Mouse (Mus musculus) MEL-GATA-1-ER (cell line): ENCODE data around the gene Anapc7.
"Not testable (repeated sequence)": the region's sequence is repeated elsewhere in the genome, so short reads cannot be mapped to it uniquely, and the experiment has no call there.

ENCODE experiments used
- DNase-seq: peaks from one replicate; pipeline ENCODE4 v3.0.0-alpha.2; 2012; ENCODE audit warnings: low read depth; ENCODE audit errors: extremely low read depth

The Anapc7 gene

DNA sequence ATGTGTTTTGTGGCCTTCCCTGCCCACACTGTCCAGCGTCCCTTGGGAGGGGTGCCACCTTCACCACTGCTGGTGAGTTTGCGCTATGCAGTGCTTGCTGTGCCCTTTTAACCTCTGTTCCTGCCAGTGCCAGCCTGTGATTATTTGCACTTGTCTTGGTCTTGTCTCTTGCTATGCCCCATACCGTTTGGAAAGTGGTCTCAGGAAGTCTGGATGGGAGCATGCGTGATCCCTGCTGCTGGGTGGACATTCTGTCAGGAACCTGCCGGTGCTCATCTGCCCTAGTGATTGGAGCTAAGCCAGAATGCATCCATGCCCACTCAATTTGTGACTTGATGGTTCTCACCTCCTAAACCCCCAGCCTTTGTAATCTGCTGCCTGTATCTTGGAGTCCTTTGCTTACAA lies 29.4 kb downstream of the Anapc7 start:
- DNase-seq, result no peak

DNA sequence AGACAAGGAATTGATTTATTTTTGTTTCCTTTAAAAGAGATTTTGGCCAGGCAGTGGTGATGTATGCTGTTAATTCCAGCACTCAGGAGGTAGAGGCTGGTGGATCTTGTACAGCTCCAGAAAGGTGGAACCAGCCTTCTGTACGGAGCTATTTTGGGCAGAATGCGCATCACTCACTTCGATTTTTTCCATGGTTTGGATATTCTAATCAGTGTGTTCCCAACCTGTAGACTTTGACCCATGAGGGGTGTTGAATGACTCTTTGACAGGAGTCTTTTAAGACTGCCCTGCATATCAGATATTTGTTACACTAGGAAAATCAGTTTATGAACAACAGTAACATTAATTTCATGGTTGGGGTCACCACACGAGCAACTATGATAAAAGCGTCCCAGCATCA lies 29.8 kb downstream of the Anapc7 start:
- no peak for DNase-seq

DNA sequence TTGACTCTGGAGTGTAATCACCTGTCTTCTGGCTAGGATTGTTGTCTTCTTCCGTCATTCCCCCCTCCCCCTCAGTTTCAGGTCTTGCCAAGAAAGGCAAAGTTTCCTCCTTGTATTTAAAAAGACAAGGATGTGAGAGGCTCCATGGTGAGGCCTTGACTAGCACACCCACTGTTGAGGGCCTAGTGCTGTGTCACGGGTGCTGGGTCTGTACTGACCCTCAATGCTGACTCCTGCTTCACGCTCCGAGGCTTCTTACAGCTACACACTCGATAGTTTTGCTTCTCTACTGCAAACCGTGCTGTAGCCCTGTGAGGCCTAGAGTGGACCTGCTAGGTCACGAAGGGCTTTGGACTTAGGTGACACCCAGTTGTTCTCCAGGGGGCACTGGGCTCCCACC lies 30.7 kb downstream of the Anapc7 start:
- no peak for DNase-seq

DNA sequence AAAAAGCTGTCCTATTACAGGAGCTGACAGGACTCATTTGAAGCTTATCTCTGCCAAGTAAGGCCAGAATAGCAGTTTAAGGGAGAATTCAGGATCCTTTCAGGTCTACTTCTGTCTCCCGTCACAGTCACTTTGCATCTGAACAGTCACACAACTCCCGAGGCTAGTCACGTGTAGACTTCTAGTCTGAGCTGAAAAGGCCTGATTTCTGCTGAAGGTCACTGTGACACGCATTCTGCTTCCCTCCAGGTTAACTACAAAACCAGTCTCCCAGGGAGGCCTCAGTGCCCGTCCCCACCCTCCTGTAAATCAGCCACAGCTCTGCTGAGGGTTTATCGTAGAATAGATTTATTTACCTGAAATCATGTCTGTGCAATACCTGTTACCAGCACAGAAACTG lies 31.7 kb downstream of the Anapc7 start:
- DNase-seq, result no peak

DNA sequence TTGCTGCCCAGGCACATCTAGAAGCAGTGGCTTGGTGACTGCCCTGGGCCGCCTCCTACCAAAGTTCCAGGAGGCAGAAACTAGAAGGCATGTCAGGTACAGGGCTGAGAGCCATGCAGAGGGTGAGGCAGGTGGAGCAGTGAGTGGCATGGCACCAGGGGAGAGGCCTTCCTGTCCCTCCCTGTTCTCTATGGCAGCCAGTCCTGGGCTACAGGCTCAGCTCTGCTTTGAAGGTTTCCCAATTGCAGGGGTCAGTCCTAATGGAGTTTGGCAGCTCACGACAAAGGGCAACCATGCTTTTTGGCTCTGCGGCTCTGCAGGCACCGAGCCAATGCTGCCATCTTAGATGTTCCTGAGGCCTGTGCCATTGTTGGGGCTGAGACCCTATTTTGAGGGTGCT lies 32.9 kb downstream of the Anapc7 start:
- DNase-seq, result no peak

DNA sequence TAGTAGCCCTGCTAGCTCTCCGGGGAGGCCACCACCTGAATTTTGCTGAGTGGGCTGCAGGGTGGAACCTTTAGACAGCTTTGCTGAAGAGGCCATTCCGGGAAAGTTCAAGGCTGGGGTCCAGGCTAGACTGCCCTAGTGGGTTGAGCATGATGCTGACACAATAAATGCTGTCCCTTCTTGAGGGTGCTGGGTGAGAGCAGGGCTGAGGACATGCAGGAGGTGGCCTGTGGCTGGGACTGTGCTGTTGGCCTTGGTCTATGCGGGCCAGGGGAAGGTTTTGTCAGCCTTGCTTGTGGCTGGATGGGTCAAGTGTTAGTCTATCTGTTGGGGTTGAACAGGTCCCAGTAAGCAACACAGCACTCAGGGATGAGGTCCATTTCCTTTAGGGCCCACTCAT lies 33.4 kb downstream of the Anapc7 start:
- DNase-seq, result no peak

DNA sequence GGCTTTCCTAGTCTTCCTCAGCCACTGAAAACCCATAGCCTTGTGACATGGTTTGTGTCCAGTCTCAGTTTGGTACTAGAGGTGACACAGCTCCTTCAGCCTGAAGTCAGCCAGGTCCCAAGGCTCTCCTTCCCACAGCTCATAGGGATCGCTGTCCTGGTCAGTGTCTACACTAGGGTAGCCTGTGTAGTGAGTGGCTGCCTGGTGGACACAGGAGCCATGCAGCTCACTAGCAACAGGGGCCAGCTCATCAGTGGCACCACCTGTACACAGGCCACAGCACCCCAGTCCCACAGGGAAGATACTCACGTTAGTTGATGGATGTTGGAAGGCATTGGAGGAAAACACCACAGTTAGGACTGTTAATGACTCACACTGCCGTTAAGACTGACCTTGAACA lies 34.1 kb downstream of the Anapc7 start:
- DNase-seq, result no peak

DNA sequence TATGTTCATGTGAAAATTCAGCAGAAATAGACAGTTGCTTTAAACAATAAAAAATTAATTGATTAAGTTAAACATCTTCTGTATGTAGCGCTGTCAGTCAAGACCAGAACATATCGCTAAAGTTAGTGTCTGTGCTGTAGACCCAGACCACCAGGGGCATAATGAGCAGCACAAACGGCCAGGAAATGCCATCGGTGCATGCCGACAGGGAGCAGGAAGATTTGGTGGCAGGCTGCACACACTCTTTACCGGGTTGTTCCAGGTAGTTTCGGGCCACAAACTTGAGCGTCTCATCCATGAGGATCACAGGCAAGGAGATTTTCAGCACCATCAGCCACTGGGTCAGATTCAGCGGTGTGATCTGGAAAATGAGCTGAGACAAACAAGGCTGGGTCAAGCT lies 35.6 kb downstream of the Anapc7 start:
- DNase-seq, result not testable (repeated sequence)

DNA sequence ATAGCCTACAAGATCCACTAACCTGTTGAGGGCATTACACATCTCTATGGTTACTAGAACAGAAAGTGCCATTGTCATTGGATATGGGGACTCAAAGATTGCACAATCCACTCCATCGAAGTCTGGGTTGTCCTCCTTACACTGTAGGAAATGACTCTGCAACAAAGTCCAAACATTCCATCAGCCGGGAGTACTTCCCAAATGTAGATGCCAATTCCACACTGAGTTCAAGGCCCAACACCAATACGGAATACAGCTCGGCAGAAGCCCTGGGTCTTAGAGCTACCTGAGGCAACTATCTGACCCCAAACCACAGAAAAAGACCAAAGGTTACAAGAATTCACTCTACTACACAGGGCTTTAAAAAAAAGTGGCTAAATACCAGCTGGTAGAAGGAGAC lies 36.6 kb downstream of the Anapc7 start:
- no peak for DNase-seq

DNA sequence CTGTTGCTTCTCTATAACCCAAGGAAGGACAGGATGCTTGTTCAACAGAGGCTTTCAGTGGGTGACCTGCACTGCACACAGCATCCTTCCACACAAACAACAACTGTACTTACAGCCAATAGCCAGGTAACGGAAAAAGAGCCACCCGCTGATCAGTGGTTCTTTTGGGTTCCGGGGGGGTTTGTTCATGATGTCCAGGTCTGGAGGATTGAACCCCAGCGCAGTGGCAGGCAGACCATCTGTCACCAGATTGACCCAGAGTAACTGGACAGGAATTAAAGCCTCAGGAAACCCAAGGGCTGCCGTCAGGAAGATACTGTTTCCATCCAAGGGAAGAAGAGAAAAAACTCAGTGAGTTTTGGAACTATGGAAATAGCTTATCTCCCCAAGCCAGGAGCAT lies 37.8 kb downstream of the Anapc7 start:
- no peak for DNase-seq

DNA sequence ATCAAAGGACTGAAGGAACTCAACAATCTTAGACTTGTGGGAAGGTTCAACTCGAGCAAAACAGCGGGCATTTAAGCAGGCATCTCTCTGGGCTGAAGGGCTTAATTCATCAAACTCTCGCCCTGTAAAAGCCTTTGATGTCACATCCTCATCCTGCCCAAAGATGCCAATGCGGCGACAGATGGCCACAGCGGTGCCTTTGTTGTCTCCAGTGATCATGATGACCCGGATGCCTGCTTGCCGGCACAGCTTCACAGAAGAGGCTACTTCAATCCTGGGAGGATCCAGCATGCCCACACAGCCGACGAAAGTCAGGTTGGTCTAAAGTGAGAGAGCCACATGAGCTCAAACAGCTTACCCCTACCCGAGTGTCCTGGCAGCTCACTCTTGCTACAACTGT lies 39.2 kb downstream of the Anapc7 start:
- no peak for DNase-seq

DNA sequence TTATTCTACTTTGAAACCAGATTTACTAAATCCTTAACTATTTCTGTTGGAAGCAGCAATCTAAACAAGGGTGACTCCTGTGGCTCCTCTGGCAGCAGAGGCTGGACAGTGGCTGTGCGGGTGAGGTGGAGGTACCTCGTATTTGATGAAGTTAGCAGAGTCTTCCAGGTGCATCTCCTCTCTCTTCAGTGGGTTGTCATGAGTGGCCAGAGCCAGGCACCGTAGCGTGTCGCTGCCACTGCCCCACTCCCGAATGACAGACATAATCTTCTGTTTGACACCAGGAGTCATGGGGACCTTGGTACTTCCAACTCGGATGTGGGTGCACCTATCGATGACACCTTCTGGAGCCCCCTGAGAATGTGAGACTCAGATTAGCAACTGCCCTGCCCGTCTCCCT lies 39.9 kb downstream of the Anapc7 start:
- no peak for DNase-seq

DNA sequence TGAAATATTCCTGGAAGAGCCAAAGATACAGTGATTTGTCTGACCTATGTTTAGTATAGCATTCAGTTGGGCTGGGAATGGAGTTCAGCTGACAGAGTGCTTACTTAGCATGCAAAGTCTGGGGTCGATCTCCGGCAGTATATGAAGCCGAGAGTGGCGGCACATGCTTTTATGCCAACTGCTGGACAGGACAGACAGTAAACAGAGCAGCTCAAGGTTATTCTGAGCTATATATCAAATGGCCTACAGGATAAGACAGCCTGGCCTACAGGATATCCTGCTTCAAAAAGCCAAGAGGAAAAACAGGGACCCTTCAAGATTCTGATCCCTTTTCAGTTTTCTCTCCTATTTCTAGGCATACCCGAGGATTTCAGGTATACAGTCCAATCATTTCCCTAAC lies 50.2 kb downstream of the Anapc7 start:
- DNase-seq, result no peak

DNA sequence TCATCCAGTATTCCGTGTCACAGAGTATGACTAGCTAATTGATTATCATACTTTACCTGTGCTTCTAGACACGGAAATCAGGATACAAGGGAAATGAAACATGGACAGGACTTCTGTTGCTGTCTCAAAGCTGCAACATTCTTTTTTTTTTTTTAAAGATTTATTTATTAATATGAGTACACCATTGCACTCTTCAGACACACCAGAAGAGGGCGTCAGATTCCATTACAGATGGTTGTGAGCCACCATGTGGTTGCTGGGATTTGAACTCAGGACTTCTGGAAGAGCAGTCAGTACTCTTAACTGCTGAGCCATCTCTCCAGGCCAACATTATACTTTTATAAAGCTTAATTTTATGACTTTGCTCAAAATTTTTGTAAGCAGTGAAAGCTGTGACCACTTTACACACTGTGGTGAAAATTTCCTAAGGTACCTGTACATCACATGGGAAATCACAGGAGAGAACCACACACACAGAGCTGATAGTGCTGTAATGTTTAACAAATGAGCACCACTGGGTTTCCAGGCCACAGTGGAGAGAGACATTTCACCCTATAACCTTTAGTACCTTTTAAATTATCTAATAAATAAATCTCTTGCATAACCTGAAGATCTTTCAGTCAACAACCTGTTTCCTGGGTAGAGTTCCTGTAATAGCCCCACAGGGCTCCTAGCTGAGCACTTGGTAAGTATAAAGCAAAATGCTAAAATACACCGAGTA lies 53.3 kb downstream of the Anapc7 start:
- DNase-seq, result no peak

DNA sequence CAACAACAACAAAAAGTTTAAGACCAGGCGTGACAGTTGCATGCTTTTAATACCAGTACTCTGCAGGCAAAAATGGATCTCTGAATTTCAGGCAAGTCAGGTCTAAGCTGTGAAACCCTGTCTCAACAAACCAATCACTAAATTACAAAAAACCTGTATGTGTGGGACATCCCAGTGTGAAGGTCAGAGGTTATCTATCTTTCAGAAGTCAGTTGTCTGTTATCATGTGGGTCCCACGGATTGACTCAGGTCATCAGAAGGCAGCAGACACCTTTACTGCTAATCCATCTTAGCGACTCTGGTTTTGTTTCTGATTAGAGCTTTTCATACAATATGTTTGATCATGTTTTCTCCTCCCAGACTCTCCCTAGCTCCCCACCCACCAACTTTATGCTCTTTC lies 54.6 kb downstream of the Anapc7 start:
- DNase-seq, result no peak

DNA sequence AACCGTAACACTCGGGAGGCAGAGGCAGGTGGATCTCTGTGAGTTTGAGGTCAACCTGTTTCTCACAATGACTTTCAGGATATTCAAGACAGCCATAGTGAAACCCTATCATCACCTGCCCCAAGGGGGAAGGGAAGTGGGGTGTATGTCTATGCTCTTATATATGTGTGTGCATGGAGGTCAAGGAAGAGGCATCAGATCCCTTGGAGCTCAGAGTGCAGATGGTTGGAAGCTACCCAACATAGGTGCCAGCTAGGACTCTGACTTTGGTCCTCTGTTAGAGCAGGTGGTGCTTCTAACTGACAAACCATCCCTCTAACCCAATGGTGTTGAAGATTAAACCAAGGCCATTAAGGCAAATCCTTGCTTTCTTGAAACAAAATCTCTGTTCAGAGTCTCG lies 56.0 kb downstream of the Anapc7 start:
- no peak for DNase-seq

DNA sequence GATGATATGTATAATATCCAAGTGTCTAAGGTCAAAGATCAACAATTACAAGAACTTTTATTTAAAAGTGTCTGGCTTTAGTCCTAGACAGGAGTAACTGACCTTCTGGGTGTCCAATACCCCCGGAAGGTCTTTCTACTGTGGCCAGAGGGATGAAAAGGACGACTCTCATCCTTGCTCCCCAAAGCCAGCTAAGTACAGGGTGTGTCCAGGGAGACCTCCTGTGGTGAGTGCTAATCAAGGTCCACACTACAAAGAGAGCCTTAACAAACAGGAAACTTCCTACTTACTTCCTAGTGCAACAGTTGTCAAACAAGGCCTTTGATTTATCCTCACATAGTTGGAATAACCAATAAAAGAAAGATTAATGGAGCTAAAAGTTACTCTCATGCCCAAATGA lies 57.6 kb downstream of the Anapc7 start:
- no peak for DNase-seq

DNA sequence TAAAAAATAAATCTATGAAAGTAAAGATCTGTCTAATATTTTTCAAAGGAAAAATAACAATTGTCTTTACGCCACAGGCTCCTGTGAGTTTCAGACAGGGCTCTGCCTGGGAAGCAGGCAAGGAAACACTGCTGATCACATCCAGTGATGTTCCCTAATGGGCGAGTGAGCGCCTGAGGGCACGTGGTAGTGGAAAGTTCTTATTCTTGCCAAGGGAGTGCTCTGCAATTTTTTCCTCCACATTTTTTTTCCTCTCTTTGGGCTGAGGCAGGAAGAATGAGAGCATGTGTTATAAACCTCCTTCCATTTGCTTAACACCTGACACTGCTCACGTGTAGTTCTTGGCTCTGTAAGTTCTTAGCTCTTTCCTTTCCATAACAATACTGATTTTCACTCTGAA lies 60.4 kb downstream of the Anapc7 start:
- no peak for DNase-seq

DNA sequence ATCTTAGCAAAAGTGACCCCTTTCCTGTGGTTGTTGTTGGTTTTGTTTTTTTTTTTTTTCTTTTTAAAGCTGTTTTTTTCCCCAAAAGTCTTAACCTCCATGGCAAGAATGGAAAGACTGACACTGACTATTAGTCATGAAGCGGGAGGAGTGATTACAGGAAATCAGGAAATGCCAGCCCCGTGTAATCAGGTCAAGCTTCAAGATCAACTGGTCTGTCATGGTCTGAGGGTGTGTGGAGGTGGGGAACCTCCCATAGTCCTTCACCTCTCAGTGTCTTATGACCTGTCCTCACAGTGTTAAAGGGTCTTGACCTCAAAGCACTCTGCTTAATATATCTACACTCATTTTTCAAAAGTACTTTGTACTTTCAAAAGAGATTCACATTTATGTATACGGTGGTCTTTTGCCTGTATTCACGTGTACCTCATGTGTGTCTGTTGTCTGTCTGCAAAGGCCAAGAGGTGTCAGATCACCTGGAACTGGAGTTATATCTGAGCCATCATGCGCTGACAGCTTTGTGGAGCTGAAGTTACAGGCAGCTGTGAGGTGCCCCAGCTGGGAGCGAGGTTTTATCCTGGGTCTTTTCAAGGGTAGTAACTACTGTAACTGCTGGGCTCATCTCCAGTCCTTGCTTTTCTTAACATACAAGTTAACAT lies 61.4 kb downstream of the Anapc7 start:
- DNase-seq, result no peak

DNA sequence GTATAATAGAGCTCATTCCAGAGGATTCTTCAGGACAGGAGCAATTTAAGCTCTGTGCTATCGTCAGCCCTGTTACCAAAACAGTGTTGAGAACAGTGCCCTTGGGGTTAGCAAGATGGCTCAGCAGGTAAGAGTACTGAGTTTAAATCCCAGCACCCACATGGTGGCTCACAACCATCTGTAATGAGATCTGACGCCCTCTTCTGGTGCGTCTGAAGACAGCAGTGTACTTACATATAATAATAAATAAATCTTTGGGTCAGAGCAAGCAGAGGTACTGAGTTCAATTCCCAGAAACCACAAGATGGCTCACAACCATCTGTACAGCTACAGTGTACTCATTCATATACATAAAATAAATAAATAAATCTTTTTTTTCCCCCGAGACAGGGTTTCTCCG lies 64.8 kb downstream of the Anapc7 start:
- DNase-seq, result not testable (repeated sequence)

DNA sequence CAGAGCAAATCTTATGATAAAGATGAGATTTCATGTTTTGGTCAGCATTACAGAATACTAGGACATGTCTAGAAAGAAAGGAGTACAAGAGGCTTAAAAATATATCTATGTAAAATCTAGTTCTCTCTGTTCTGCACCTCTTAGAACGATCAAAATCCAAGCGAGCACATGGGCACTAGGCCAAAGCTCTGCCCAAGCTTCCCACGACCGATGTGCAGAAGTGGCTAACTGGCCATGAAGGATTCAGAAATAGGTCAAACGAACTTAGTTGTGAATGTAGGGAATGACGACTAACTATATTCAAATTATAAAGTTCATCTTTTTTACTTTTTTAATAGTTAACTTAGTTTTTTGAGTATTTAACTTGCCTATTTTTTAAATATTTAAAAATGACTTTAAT lies 66.3 kb downstream of the Anapc7 start:
- no peak for DNase-seq

DNA sequence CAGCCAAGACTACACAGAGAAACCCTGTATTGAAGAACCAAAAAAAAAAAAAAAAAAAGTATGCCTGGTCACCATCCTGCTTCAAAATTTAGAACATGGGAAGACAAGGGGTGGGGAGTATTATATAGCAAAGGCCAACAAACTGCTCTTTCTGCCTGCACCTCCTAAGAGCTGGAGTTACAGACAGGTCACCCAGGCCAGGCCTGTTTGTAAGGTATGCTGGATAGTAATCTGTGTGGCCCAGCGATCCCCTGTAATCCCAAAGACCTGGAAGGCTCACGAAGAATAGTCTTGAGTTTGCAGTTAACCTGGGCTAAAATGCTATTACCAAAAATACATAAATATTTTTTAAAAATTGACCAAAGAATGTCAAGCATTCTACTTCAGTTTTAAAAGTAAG lies 68.7 kb downstream of the Anapc7 start:
- no peak for DNase-seq

DNA sequence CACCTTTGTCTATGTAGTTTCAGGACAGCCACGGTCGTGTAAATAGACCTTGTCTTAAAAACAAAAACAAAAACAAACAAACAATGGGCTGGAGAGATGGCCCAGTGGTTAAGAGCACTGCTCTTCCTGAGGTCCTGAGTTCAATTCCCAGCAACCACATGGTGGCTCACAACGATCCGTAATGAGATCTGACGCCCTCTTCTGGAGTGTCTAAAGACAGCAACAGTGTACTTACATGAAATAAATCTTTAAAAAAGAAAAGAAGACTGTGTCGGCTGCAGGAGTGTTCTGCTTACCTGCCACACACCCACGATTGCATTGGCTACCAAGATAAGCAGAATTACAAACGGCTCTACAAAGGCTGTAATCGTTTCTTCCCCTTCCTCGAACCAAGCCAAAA lies 69.9 kb downstream of the Anapc7 start:
- no peak for DNase-seq
